Mouse (Mus musculus): ENCODE data around the gene Gm9736. TPM values are rescaled to one million over a fixed set of nuclear protein-coding genes. Genes with fewer than 3 reads are reported as not detected.

Gm9736 gene
- polyA plus RNA-seq (2012; rRNA removed), result not detected in 2 replicates

GRCm38 (mm10) chr10:77751254-77751653 is at the start of gene Gm9736:
Gm9736 (minus strand) TSS chr10:77751354.

GRCm38 (mm10) chr10:77798921-77799508 is 47.9 kb upstream of the Gm9736 start, which contains the start of gene Gm19668:
Gm19668 (minus strand) TSS chr10:77799133.

GRCm38 (mm10) chr10:77794976-77795375 is 43.8 kb upstream of the Gm9736 start, which contains the start of gene Gm9639:
Gm9639 (minus strand) TSS chr10:77795076.

GRCm38 (mm10) chr10:77787876-77788275 is 36.7 kb upstream of the Gm9736 start, which contains the start of gene Gm7137:
Gm7137 (minus strand) TSS chr10:77788200.

GRCm38 (mm10) chr10:77782442-77782841 is 31.3 kb upstream of the Gm9736 start, which contains the start of gene Gm3250:
Gm3250 (minus strand) TSS chr10:77782542.

GRCm38 (mm10) chr10:77776844-77777243 is 25.7 kb upstream of the Gm9736 start, which contains the start of gene Gm7138:
Gm7138 (minus strand) TSS chr10:77776944.

GRCm38 (mm10) chr10:77771225-77771624 is 20.1 kb upstream of the Gm9736 start, which contains the start of gene Gm3238:
Gm3238 (minus strand) TSS chr10:77771325.

GRCm38 (mm10) chr10:77759582-77759981 is 8.4 kb upstream of the Gm9736 start, which contains the start of gene Gm3233:
Gm3233 (minus strand) TSS chr10:77759682.

GRCm38 (mm10) chr10:77741924-77742688 is 9.0 kb downstream of the Gm9736 start, which contains the start of gene Gm18596:
Gm18596 (minus strand) TSS chr10:77742638.

GRCm38 (mm10) chr10:77726186-77726585 is 25.0 kb downstream of the Gm9736 start, which contains the start of gene Gm10100:
Gm10100 (plus strand) TSS chr10:77726486.

GRCm38 (mm10) chr10:77720299-77720698 is 30.9 kb downstream of the Gm9736 start, which contains the start of gene Krtap12-1:
Krtap12-1 (plus strand) TSS chr10:77720599.

GRCm38 (mm10) chr10:77715507-77715906 is 35.6 kb downstream of the Gm9736 start, which contains the start of gene Gm10142:
Gm10142 (plus strand) TSS chr10:77715807.

GRCm38 (mm10) chr10:77711157-77711556 is 40.0 kb downstream of the Gm9736 start, which contains the start of gene Gm10024:
Gm10024 (plus strand) TSS chr10:77711457.

GRCm38 (mm10) chr10:77706326-77706725 is 44.8 kb downstream of the Gm9736 start, which contains the start of gene Gm10272:
Gm10272 (plus strand) TSS chr10:77706626.

Other genes starting within 250 kb of the Gm9736 start
- 36.3 and 39.4 TPM in 2 replicates for gene Fam207a, start 235.6 kb downstream of the Gm9736 start, polyA plus RNA-seq (2012; rRNA removed)
- gene Itgb2, start 221.1 kb downstream of the Gm9736 start, polyA plus RNA-seq (2012; rRNA removed), result 11.3 and 12.6 TPM in 2 replicates
- 150 and 206 TPM in 2 replicates for gene Pttg1ip, start 169.6 kb downstream of the Gm9736 start, polyA plus RNA-seq (2012; rRNA removed)
- 416 and 428 TPM in 2 replicates for gene Sumo3, start 145.3 kb downstream of the Gm9736 start, polyA plus RNA-seq (2012; rRNA removed)
- gene Gm49325, start 145.2 kb downstream of the Gm9736 start, polyA plus RNA-seq (2012; rRNA removed), result not detected in 2 replicates
- 43.5 and 49.7 TPM in 2 replicates for gene Ube2g2, start 129.1 kb downstream of the Gm9736 start, polyA plus RNA-seq (2012; rRNA removed)
- 1.2 and 1.3 TPM in 2 replicates for gene Tspear, start 64.8 kb downstream of the Gm9736 start, polyA plus RNA-seq (2012; rRNA removed)
- not detected in 2 replicates for gene Gm19402, start 60.6 kb downstream of the Gm9736 start, polyA plus RNA-seq (2012; rRNA removed)
- gene Gm9508, start 54.1 kb downstream of the Gm9736 start, polyA plus RNA-seq (2012; rRNA removed), result not detected in 2 replicates
- gene Gm10272, start 44.7 kb downstream of the Gm9736 start, polyA plus RNA-seq (2012; rRNA removed), result not detected in 2 replicates
- gene Gm10024, start 39.9 kb downstream of the Gm9736 start, polyA plus RNA-seq (2012; rRNA removed), result not detected in 2 replicates
- not detected in 2 replicates for gene Gm10142, start 35.5 kb downstream of the Gm9736 start, polyA plus RNA-seq (2012; rRNA removed)
- not detected in 2 replicates for gene Krtap12-1, start 30.8 kb downstream of the Gm9736 start, polyA plus RNA-seq (2012; rRNA removed)
- gene Gm10100, start 24.9 kb downstream of the Gm9736 start, polyA plus RNA-seq (2012; rRNA removed), result not detected in 2 replicates
- not detected in 2 replicates for gene Gm18596, start 8.7 kb downstream of the Gm9736 start, polyA plus RNA-seq (2012; rRNA removed)
- not detected in 2 replicates for gene Gm3233, start 8.3 kb upstream of the Gm9736 start, polyA plus RNA-seq (2012; rRNA removed)
- not detected in 2 replicates for gene Gm3238, start 20.0 kb upstream of the Gm9736 start, polyA plus RNA-seq (2012; rRNA removed)
- not detected in 2 replicates for gene Gm7138, start 25.6 kb upstream of the Gm9736 start, polyA plus RNA-seq (2012; rRNA removed)
- gene Gm3250, start 31.2 kb upstream of the Gm9736 start, polyA plus RNA-seq (2012; rRNA removed), result not detected in 2 replicates
- not detected in 2 replicates for gene Gm7137, start 36.8 kb upstream of the Gm9736 start, polyA plus RNA-seq (2012; rRNA removed)
- not detected in 2 replicates for gene Gm9639, start 43.7 kb upstream of the Gm9736 start, polyA plus RNA-seq (2012; rRNA removed)
- not detected in 2 replicates for gene Gm19668, start 47.8 kb upstream of the Gm9736 start, polyA plus RNA-seq (2012; rRNA removed)
- gene Gm9507, start 60.5 kb upstream of the Gm9736 start, polyA plus RNA-seq (2012; rRNA removed), result not detected in 2 replicates
- gene Gm2696, start 63.3 kb upstream of the Gm9736 start, polyA plus RNA-seq (2012; rRNA removed), result 0.33 TPM in 1 of 2 replicates, not detected in the other
- not detected in 2 replicates for gene Krtap10-4, start 75.7 kb upstream of the Gm9736 start, polyA plus RNA-seq (2012; rRNA removed)
- not detected in 2 replicates for gene Krtap10-10, start 84.6 kb upstream of the Gm9736 start, polyA plus RNA-seq (2012; rRNA removed)
- gene Gm36176, start 95.4 kb upstream of the Gm9736 start, polyA plus RNA-seq (2012; rRNA removed), result not detected in 2 replicates
- gene Gm10318, start 101.5 kb upstream of the Gm9736 start, polyA plus RNA-seq (2012; rRNA removed), result not detected in 2 replicates
- not detected in 2 replicates for gene Gm3285, start 110.6 kb upstream of the Gm9736 start, polyA plus RNA-seq (2012; rRNA removed)
- gene Lrrc3, start 151.2 kb upstream of the Gm9736 start, polyA plus RNA-seq (2012; rRNA removed), result 3.4 and 3.8 TPM in 2 replicates
- gene Trpm2, start 219.2 kb upstream of the Gm9736 start, polyA plus RNA-seq (2012; rRNA removed), result 1.5 and 1.6 TPM in 2 replicates
- gene 1810043G02Rik, start 227.2 kb upstream of the Gm9736 start, polyA plus RNA-seq (2012; rRNA removed), result 104 and 111 TPM in 2 replicates